Mouse (Mus musculus): ENCODE measurements around the gene Arf6.

GRCm38 (mm10) chr12:69370936-69371335 lies 1.0 kb upstream of the Arf6 start:
- TF ChIP-seq EP300 (IDR thresholded peaks at IDR 0.05) (no peak), CTCF (IDR thresholded peaks at IDR 0.05) (no peak)
